Mouse (Mus musculus) testis, adult 2 months (tissue): ENCODE data around the gene Mien1. TPM values are rescaled to one million over a fixed set of nuclear protein-coding genes. Genes with fewer than 3 reads are reported as not detected.

Source experiments
- H3K27ac ChIP-seq: fragments of 200-500 bp; 2 replicates; pipeline ENCODE4 v1.5.1; 2012; ENCODE audit warnings: low read depth, low read length; ENCODE audit not compliant: control insufficient read depth, insufficient read depth
- H3K27me3 ChIP-seq: fragments of 200-500 bp; 2 replicates; pipeline ENCODE4 v1.6.1; 2012; ENCODE audit warnings: mild to moderate bottlenecking, low read length, moderate library complexity; ENCODE audit not compliant: control insufficient read depth, insufficient read depth
- H3K36me3 ChIP-seq: fragments of 200-500 bp; 2 replicates; pipeline ENCODE4 v1.6.1; 2012; ENCODE audit warnings: mild to moderate bottlenecking, low read length; ENCODE audit not compliant: control insufficient read depth, insufficient read depth
- H3K4me1 ChIP-seq: fragments of 200-500 bp; 2 replicates; pipeline ENCODE4 v1.6.1; 2012; ENCODE audit warnings: low read length; ENCODE audit not compliant: control insufficient read depth, insufficient read depth
- H3K4me3 ChIP-seq: fragments of 200-500 bp; 2 replicates; pipeline ENCODE4 v1.5.1; 2012; ENCODE audit warnings: low read depth, mild to moderate bottlenecking, low read length, moderate library complexity, mixed read lengths; ENCODE audit not compliant: control insufficient read depth
- CTCF ChIP-seq: fragments of 200-500 bp; IDR thresholded peaks from 2 replicates; pipeline ENCODE4 v1.5.1; 2012; ENCODE audit warnings: low read depth, mild to moderate bottlenecking, inconsistent platforms, low read length, moderate library complexity; ENCODE audit not compliant: control insufficient read depth, insufficient read depth, insufficient replicate concordance
- POLR2A ChIP-seq: fragments of 200-500 bp; IDR thresholded peaks from 2 replicates; pipeline ENCODE4 v1.6.1; 2012; ENCODE audit warnings: low read depth, mild to moderate bottlenecking, inconsistent platforms, low read length, moderate library complexity; ENCODE audit not compliant: control insufficient read depth
- polyA plus RNA-seq: library from polyadenylated mRNA; depleted of rRNA; stranded (reverse); fragments of >200 nt; gene quantifications from 2 replicates; pipeline ENCODE4 v1.2.3, GENCODE M21; 2012

Gene Mien1
- polyA plus RNA-seq, 1 experiment = 53.1 TPM

- no peak for TF ChIP-seq POLR2A
- TF ChIP-seq CTCF = no peak
- no peaks in the 10 kb centered on the region for H3K27me3 ChIP-seq
- peaks cover 9% of the 10 kb centered on the region for H3K4me1 ChIP-seq
- H3K27ac ChIP-seq = no peak overlapping the region
- no peak overlapping the region; the same call in 1 of the 2 replicates for H3K4me3 ChIP-seq
- no peaks in the 10 kb centered on the region for H3K36me3 ChIP-seq
Observed at GRCm38 (mm10) chr11:98448191-98448790, 9.5 kb upstream of the Mien1 start.

GRCm38 (mm10) chr11:98447475-98447834, 8.7 kb upstream of the Mien1 start:
- Histone ChIP-seq H3K27ac (no peak overlapping the region), H3K4me1 (peaks cover 9% of the 10 kb centered on the region), H3K4me3 (peak overlapping the region; percentile 3; the same call in 1 of the 2 replicates), H3K27me3 (no peaks in the 10 kb centered on the region), H3K36me3 (no peaks in the 10 kb centered on the region)
- no peak for TF ChIP-seq CTCF
- TF ChIP-seq POLR2A = no peak

GRCm38 (mm10) chr11:98446562-98447474, 8.0 kb upstream of the Mien1 start:
- Histone ChIP-seq H3K36me3 (no peaks in the 10 kb centered on the region), H3K27me3 (no peaks in the 10 kb centered on the region), H3K4me3 (peak overlapping the region; percentile 40), H3K4me1 (peaks cover 9% of the 10 kb centered on the region), H3K27ac (no peak overlapping the region)
- TF ChIP-seq POLR2A (no peak), CTCF (no peak)

- H3K27ac ChIP-seq = no peak within 1 kb of the TSS
Observed at GRCm38 (mm10) chr11:98446213-98446561, 7.4 kb upstream of the Mien1 start, which contains the start of gene Grb7. TSS of gene Grb7 (plus strand) at chr11:98446394.

GRCm38 (mm10) chr11:98445679-98446078, 6.9 kb upstream of the Mien1 start:
- Histone ChIP-seq H3K4me1 (peaks cover 9% of the 10 kb centered on the region), H3K27ac (no peak overlapping the region), H3K27me3 (no peaks in the 10 kb centered on the region), H3K36me3 (no peaks in the 10 kb centered on the region), H3K4me3 (no peak overlapping the region)
- no peak for TF ChIP-seq CTCF
- no peak for TF ChIP-seq POLR2A

More at GRCm38 (mm10) chr11:98446213-98446561, 7.4 kb upstream of the Mien1 start, which contains the start of gene Grb7:
- H3K4me1 ChIP-seq = peaks cover 9% of the 10 kb centered on the region
- H3K36me3 ChIP-seq = no peaks in the 10 kb centered on the region
- no peaks in the 10 kb centered on the region for H3K27me3 ChIP-seq
- peak within 1 kb of the TSS; percentile 40 for H3K4me3 ChIP-seq
- no peak for TF ChIP-seq CTCF
- no peak for TF ChIP-seq POLR2A

- no peaks in the 10 kb centered on the region for H3K36me3 ChIP-seq
- H3K27me3 ChIP-seq = no peaks in the 10 kb centered on the region
- no peak for TF ChIP-seq POLR2A
- no peak for TF ChIP-seq CTCF
- no peak overlapping the region for H3K27ac ChIP-seq
- H3K4me3 ChIP-seq = no peak overlapping the region
- peaks cover 9% of the 10 kb centered on the region for H3K4me1 ChIP-seq
Observed at GRCm38 (mm10) chr11:98445238-98445637, 6.4 kb upstream of the Mien1 start.

- no peak for TF ChIP-seq CTCF
- Histone ChIP-seq H3K4me3 (no peak overlapping the region), H3K27ac (no peak overlapping the region), H3K27me3 (no peaks in the 10 kb centered on the region), H3K4me1 (peaks cover 10% of the 10 kb centered on the region), H3K36me3 (no peaks in the 10 kb centered on the region)
Observed at GRCm38 (mm10) chr11:98443688-98444087, 4.9 kb upstream of the Mien1 start.
